Mouse (Mus musculus) forebrain, embryonic 14.5 days (tissue): ENCODE data around the gene Ubqln4. TPM values are rescaled to one million over a fixed set of nuclear protein-coding genes. Genes with fewer than 3 reads are reported as not detected.

Experiments
- ATAC-seq: fragments of 200-750 bp; cut with Nextera tagmentation; 2 replicates; pipeline ENCODE4 v1.8.0; 2017; ENCODE audit warnings: mild to moderate bottlenecking, moderate library complexity
- DNase-seq: peaks from one replicate; pipeline ENCODE4 v3.0.0-alpha.2; 2015; ENCODE audit warnings: low spot score
- H3K27ac ChIP-seq: fragments of 300-500 bp; sonication (generic); 2 replicates; pipeline ENCODE4 v1.5.1; 2014; ENCODE audit warnings: low read depth, mild to moderate bottlenecking, control low read depth, low read length, moderate library complexity
- H3K27me3 ChIP-seq: fragments of 300-500 bp; sonication (generic); replicated peaks from 2 replicates; pipeline ENCODE4 v1.6.1; 2014; ENCODE audit warnings: low read length, control low read depth, mixed read lengths; ENCODE audit not compliant: control insufficient read depth, insufficient read depth
- H3K36me3 ChIP-seq: fragments of 300-500 bp; sonication (generic); 2 replicates; pipeline ENCODE4 v1.6.1; 2014; ENCODE audit warnings: low read length, control low read depth; ENCODE audit not compliant: control insufficient read depth, insufficient read depth
- H3K4me1 ChIP-seq: fragments of 300-500 bp; sonication (generic); 2 replicates; pipeline ENCODE4 v1.6.1; 2014; ENCODE audit warnings: antibody characterized with exemption, low read length, control low read depth; ENCODE audit not compliant: control insufficient read depth, insufficient read depth
- H3K4me2 ChIP-seq: fragments of 300-500 bp; sonication (generic); 2 replicates; pipeline ENCODE4 v1.6.1; 2014; ENCODE audit warnings: mild to moderate bottlenecking, control low read depth, low read length
- H3K4me3 ChIP-seq: fragments of 300-500 bp; sonication (generic); 2 replicates; pipeline ENCODE4 v1.5.1; 2014; ENCODE audit warnings: low read depth, low read length, control low read depth
- H3K9ac ChIP-seq: fragments of 300-500 bp; sonication (generic); 2 replicates; pipeline ENCODE4 v1.6.1; 2014; ENCODE audit warnings: mild to moderate bottlenecking, low read length, control low read depth, moderate library complexity
- H3K9me3 ChIP-seq: fragments of 300-500 bp; sonication (generic); replicated peaks from 2 replicates; pipeline ENCODE4 v1.6.1; 2016; ENCODE audit warnings: low read length, control low read depth, mixed read lengths; ENCODE audit not compliant: control insufficient read depth
- WGBS: fragments of 180-500 bp; shearing (Covaris S2); extraction: QIAGEN DNeasy Blood & Tissue Kit; methylation state at CpG from one replicate; pipeline ENCODE4 v1.1.7; 2014; 5-methylcytosine and 5-hydroxymethylcytosine counted together
- polyA plus RNA-seq: library from polyadenylated mRNA; unstranded; fragments of >200 nt; fragmentation: Nextera tagmentation; extraction: Ambion mirVana; gene quantifications from 2 replicates; pipeline ENCODE4 v1.2.1, GENCODE M21; 2014

Ubqln4 gene
- polyA plus RNA-seq, 1 experiment from 2014 or later = 40.5 TPM

DNA sequence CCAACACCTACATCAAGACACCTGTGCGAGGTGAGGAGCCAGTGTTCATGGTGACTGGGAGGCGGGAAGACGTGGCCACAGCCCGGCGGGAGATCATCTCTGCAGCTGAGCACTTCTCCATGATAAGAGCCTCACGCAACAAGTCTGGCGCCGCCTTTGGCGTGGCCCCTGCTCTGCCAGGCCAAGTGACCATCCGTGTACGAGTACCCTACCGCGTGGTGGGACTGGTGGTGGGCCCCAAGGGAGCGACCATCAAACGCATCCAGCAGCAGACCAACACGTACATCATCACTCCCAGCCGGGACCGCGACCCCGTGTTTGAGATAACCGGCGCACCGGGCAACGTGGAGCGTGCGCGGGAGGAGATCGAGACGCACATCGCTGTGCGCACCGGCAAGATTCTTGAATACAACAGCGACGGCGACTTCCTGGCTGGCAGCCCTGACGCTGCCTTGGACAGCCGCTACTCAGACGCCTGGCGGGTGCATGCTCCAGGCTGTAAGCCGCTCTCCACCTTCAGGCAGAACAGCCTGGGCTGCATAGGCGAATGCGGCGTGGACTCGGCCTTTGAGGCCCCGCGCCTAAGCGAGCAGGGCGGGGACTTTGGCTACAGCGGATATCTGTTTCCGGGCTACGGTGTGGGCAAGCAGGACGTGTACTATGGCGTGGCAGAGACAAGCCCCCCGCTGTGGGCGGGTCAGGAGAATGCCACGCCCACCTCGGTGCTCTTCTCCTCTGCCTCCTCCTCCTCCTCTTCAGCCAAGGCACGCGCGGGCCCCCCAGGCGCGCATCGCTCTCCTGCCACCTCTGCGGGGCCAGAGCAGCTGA lies 17.2 kb upstream of the Ubqln4 start:
- H3K4me1 ChIP-seq = peaks cover 51% of the 10 kb centered on the region
- H3K4me2 ChIP-seq = peak overlapping the region; percentile 92
- ATAC-seq (no peak), DNase-seq (peak; percentile 66)
- H3K9ac ChIP-seq = peak overlapping the region; percentile 100
- WGBS = 4% methylated on average over 58 of the region's 64 CpGs
- peak overlapping the region; percentile 86 for H3K4me3 ChIP-seq
- H3K27me3 ChIP-seq = no peaks in the 10 kb centered on the region
- peak overlapping the region; percentile 69 for H3K27ac ChIP-seq
- peaks cover 66% of the 10 kb centered on the region for H3K36me3 ChIP-seq
- H3K9me3 ChIP-seq = no peaks in the 10 kb centered on the region

DNA sequence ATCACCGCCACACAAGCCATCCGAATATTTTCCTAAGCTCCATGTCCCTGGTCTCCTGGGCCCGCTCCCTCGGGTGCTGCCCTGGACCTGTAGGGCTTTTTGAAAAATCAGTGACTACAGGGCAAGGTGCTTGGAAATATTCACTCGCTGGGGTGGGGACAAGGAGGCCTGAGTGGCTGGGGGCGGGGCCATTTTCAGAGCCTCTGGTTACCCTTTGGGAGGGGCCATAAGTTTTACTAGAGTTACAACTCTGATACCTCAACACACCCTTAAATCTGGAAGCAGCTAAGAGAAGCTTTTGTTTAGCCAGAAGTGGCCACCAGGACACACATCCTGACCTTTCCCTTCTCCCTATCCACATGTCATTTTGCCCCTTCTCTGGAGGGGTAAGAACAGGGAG lies 16.4 kb upstream of the Ubqln4 start:
- no peak for ATAC-seq
- H3K9ac ChIP-seq = peak overlapping the region; percentile 100
- H3K4me3 ChIP-seq = peak overlapping the region; percentile 86
- no peaks in the 10 kb centered on the region for H3K27me3 ChIP-seq
- peak overlapping the region; percentile 92 for H3K4me2 ChIP-seq
- H3K4me1 ChIP-seq = peaks cover 55% of the 10 kb centered on the region
- peak overlapping the region; percentile 69; the same call in 1 of the 2 replicates for H3K27ac ChIP-seq
- peaks cover 67% of the 10 kb centered on the region for H3K36me3 ChIP-seq
- DNase-seq = no peak
- H3K9me3 ChIP-seq = no peaks in the 10 kb centered on the region
- 54% methylated on average over 6 of the region's 6 CpGs for WGBS

DNA sequence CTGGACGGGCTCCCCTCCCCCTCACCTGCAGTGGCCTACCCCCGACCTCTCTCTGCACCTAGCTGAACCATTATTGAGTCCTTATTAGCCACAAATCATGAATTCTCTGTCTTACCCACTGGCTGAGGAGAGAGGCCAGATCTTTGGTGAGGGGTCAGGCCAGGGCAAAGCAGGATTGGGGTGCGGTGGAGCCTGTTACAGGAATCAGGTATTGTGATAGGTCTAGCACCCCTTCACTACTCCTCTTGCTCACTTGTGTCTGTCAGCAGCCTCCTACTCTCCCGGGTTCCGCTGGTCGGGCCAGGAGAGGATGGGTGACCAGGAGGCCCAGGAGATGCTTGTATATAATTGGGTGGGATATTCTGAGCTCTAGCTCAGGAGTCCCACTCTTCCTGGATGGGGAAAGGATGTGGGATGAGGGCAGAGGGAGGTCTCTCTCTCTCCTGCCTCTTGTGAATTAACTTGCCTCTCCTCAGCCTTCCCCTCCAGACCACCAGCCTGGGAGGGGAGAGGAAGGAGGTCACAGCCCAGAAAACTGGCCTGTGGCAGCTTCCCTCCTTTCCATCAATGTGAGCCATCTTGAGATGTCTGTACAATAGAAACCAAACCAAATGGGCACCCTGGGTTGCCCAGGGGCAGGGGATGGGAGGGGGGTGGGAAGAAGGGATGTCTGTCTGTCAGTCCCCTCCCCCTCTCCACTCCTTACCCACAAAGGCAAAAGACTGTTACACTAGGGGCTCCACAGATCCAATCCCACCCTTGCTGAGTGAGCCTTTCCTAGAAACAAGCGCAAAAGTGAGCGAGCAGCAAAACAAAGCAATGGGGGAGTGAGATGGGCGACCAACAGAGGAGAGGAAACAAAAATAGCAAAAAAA lies 15.1 kb upstream of the Ubqln4 start:
- Histone ChIP-seq H3K36me3 (peaks cover 67% of the 10 kb centered on the region), H3K9me3 (no peaks in the 10 kb centered on the region), H3K27me3 (no peaks in the 10 kb centered on the region), H3K9ac (peak overlapping the region; percentile 51; the same call in 1 of the 2 replicates), H3K4me3 (peak overlapping the region; percentile 8; the same call in 1 of the 2 replicates), H3K4me1 (peaks cover 55% of the 10 kb centered on the region), H3K27ac (peak overlapping the region; percentile 73), H3K4me2 (peak overlapping the region; percentile 92)
- 8% methylated on average over 9 of the region's 9 CpGs for WGBS
- DNase-seq (no peak), ATAC-seq (no peak)

DNA sequence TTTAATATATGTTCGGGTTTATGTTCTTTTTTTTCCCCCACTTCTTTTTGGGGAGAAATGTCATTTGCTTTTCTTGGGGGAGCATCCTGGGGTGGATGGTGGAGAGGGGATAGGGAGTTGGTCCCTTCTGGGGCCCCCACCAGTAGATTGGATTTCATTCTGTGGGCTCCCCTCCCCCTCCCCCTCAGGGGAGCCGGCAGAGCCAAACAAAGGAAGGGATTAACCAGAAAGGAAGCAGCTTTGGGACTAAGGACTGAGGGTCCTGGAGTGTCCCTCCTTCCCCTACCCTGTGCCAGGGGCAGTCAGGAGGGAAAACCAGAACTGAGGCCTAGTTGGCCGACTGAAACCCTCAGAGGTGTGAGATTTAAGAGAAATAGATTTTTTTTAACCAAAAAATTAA lies 14.2 kb upstream of the Ubqln4 start:
- Histone ChIP-seq H3K9me3 (no peaks in the 10 kb centered on the region), H3K4me2 (peak overlapping the region; percentile 17; the same call in 1 of the 2 replicates), H3K4me1 (peaks cover 55% of the 10 kb centered on the region), H3K27ac (peak overlapping the region; percentile 46; the same call in 1 of the 2 replicates), H3K36me3 (peaks cover 65% of the 10 kb centered on the region), H3K9ac (peak overlapping the region; percentile 55; the same call in 1 of the 2 replicates), H3K4me3 (no peak overlapping the region), H3K27me3 (no peaks in the 10 kb centered on the region)
- WGBS = under 1% methylated on average over 3 of the region's 3 CpGs
- peak; percentile 76 for DNase-seq
- no peak for ATAC-seq

DNA sequence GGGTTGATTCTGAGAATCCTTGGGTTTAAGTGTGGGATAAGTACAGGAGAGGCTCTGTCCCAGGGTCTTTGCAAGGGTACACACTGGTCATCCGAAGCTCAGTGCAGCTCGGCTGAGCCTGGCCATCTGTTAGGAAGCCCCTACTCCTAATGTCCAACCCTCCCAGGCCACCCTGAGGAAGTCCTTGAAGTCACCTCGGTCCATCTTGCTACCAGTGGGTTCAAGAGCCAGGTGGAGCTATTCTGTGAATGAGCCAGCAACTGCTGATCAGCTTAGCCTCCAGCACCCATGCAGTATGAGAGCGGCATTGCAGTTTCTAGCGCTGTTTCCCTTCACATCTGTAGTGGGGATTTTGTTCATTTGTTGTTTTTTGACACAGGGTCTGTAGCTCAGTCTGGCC lies 13.5 kb upstream of the Ubqln4 start:
- Histone ChIP-seq H3K4me3 (0 out of 2 replicates have a peak overlapping the region, but pooled peaks have one; percentile 4), H3K27me3 (no peaks in the 10 kb centered on the region), H3K4me1 (peaks cover 48% of the 10 kb centered on the region), H3K9ac (peak overlapping the region; percentile 42; the same call in 1 of the 2 replicates), H3K27ac (peak overlapping the region; percentile 62), H3K4me2 (peak overlapping the region; percentile 12; the same call in 1 of the 2 replicates), H3K36me3 (peaks cover 58% of the 10 kb centered on the region), H3K9me3 (no peaks in the 10 kb centered on the region)
- WGBS = 54% methylated on average over 5 of the region's 5 CpGs
- ATAC-seq = no peak
- no peak for DNase-seq

DNA sequence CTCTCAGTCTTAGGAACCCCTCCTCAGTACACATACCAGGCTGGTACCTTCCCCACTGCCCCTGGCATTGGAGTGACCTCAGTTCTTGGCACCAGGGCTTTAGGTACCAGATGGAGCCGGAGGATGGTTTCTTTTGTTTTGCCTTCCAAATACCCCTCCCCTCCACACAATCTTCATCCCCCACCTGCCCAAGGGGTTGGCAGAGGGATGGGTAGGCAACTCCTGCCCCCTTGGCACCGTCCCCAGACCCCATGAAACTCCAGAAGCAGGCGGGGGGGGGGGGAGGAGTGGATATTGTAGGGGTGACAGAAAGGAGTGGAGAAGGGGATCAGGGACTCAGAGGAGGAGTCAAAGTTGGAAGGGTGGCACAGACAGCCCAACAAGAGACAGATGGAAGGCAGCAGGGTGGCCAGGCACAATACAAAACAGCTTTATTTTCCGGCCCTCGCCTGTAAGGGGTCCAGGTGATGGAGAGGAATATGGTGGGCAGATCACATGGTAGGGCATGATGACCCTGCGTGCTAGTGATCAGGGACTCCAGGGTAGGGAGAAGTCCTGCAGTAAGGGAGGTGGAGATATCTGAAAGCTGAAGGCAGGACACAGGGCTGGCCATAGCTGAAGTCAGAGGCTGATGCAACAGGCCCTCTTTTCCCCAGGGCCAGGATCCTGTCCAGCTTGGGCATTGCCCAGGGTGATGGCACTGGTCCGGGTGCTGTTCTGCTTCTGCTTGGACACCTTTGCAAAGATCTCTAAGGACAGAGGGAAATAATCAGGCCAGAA lies 11.7 kb upstream of the Ubqln4 start:
- Histone ChIP-seq H3K4me2 (no peak overlapping the region), H3K4me1 (peaks cover 36% of the 10 kb centered on the region), H3K4me3 (no peak overlapping the region), H3K9me3 (no peaks in the 10 kb centered on the region), H3K27me3 (no peaks in the 10 kb centered on the region), H3K36me3 (peaks cover 42% of the 10 kb centered on the region), H3K9ac (no peak overlapping the region), H3K27ac (peak overlapping the region; percentile 40; the same call in 1 of the 2 replicates)
- peak; percentile 56 for ATAC-seq
- 49% methylated on average over 7 of the region's 7 CpGs for WGBS
- DNase-seq = peak; percentile 80

DNA sequence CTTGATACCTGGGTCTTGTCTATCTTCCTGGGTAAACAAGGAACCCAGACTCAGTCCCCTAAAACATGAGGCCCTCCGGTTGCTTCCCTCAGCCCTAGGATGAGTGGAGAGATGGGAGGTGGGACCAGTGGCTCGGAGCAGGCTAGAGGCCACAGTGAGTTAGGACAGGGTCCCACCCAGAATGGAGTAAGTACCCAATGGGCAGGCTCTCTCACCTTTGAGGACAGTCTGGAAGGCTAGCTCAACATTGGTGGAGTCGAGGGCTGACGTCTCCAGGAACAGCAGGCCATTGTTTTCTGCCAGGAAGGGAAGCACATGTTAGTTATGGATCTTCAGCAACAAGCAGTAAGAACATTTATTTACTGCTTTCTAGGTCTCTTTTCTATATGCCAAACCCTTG lies 11.1 kb upstream of the Ubqln4 start:
- no peak overlapping the region for H3K4me3 ChIP-seq
- H3K36me3 ChIP-seq = peaks cover 35% of the 10 kb centered on the region
- WGBS = 76% methylated on average over 4 of the region's 4 CpGs
- peaks cover 29% of the 10 kb centered on the region for H3K4me1 ChIP-seq
- H3K27me3 ChIP-seq = no peaks in the 10 kb centered on the region
- H3K9me3 ChIP-seq = no peaks in the 10 kb centered on the region
- H3K9ac ChIP-seq = no peak overlapping the region
- ATAC-seq = no peak
- DNase-seq = no peak
- H3K27ac ChIP-seq = peak overlapping the region; percentile 40; the same call in 1 of the 2 replicates
- H3K4me2 ChIP-seq = no peak overlapping the region

DNA sequence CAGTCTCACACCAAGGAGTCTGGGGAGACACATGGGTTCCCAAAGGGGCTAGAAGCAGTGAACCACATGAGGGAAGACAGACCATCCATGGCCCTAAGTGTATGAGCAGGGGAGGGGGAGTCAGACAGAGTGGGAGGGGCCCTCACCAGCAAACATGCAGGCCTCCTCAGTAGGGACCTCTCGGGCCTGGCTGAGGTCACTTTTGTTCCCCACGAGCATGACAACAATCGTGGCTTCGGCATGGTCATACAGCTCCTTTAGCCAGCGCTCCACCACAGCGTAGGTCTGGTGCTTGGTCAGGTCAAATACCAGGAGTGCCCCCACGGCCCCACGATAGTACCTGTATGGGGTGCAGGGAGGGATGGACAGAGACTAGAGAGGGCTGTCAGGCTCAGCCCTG lies 10.4 kb upstream of the Ubqln4 start:
- Histone ChIP-seq H3K27ac (no peak overlapping the region), H3K4me2 (no peak overlapping the region), H3K9me3 (no peaks in the 10 kb centered on the region), H3K4me1 (peaks cover 23% of the 10 kb centered on the region), H3K36me3 (peaks cover 28% of the 10 kb centered on the region), H3K4me3 (no peak overlapping the region), H3K9ac (no peak overlapping the region), H3K27me3 (no peaks in the 10 kb centered on the region)
- no peak for DNase-seq
- 80% methylated on average over 8 of the region's 8 CpGs for WGBS
- no peak for ATAC-seq
